Mouse (Mus musculus) induced T-regulatory cell, adult 2 months (primary cell): ENCODE measurements around the gene Sdhaf1.

ENCODE experiments used
- DNase-seq: peaks from one replicate; pipeline ENCODE4 v3.0.0-alpha.2; 2012; ENCODE audit warnings: low read depth

Sdhaf1 gene

GRCm38 (mm10) chr7:30293795-30294194 is 29.9 kb downstream of the Sdhaf1 start:
- DNase-seq, result no peak

- DNase-seq, result peak; percentile 49
Observed at GRCm38 (mm10) chr7:30291215-30292131, 32.2 kb downstream of the Sdhaf1 start, which contains the start of gene Clip3. Gene Clip3 (plus strand): TSS chr7:30291728.

- no peak for DNase-seq
Observed at GRCm38 (mm10) chr7:30289714-30290399, 33.8 kb downstream of the Sdhaf1 start.

GRCm38 (mm10) chr7:30289071-30289713 is 34.5 kb downstream of the Sdhaf1 start:
- DNase-seq, result no peak

- DNase-seq, result no peak
Observed at GRCm38 (mm10) chr7:30288046-30288445, 35.6 kb downstream of the Sdhaf1 start.

GRCm38 (mm10) chr7:30286701-30287410 is 36.8 kb downstream of the Sdhaf1 start:
- no peak for DNase-seq

- DNase-seq, result no peak
Observed at GRCm38 (mm10) chr7:30282740-30283139, 41.0 kb downstream of the Sdhaf1 start.

- no peak for DNase-seq
Observed at GRCm38 (mm10) chr7:30281522-30281921, 42.2 kb downstream of the Sdhaf1 start.

GRCm38 (mm10) chr7:30280670-30281138 is 43.0 kb downstream of the Sdhaf1 start:
- peak; percentile 95 for DNase-seq

GRCm38 (mm10) chr7:30279951-30280669 is 43.6 kb downstream of the Sdhaf1 start, which contains the start of the genes Thap8 and Wdr62:
Gene Thap8 (plus strand): TSS chr7:30280094.
Gene Wdr62 (minus strand): TSS chr7:30280419.
- peak; percentile 97 for DNase-seq

GRCm38 (mm10) chr7:30279536-30279935 is 44.2 kb downstream of the Sdhaf1 start:
- DNase-seq, result no peak

- no peak for DNase-seq
Observed at GRCm38 (mm10) chr7:30278911-30279310, 44.8 kb downstream of the Sdhaf1 start.

- DNase-seq, result no peak
Observed at GRCm38 (mm10) chr7:30274383-30274782, 49.3 kb downstream of the Sdhaf1 start.
